Mouse (Mus musculus): ENCODE results near the gene Elmo2. TPM values are rescaled to one million over a fixed set of nuclear protein-coding genes. Genes with fewer than 3 reads are reported as not detected.

The Elmo2 gene
- polyA plus RNA-seq, 1 experiment from 2014 or later = 77.3 TPM

DNA sequence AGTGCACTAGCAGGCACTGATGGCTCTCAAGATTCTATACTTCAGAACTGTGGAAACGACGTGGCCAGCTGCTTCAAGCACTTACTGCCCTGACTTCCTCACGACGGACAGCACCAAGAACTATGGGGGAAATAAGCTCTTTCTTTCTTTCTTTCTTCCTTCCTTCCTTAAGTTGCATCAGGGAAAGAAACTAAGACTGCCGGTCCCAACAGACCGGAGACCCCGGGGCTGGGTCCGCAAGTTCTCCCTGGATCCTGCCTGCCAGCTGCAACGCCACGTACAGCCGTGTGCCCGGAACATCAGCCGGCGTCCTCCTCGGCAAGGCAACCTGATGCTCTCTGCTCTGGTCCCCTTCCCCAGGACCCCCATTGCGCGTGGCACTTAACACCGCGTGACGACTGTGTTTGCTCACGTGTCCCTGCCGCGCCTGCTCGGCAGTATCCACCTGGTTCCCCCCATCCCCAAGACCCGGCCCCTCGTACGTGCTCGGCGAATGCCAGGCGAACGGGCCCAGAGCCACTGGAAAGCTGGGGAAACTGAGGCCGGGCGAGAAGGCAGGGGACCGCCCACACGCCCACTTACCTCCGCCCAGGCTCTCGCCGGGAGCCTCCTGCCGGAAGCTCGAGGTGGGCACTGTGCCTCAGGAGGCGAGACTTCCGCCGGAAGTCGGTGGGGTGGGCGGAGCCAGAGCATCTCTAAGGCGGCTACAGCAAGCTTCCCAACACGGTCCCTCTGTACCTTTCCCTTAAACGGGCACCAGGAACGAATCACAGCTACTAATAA lies 38.9 kb downstream of the Elmo2 start, which contains the start of gene Slc35c2:
Slc35c2 (minus strand) TSS at position 668 of the 783 bp plus-strand sequence.
- WGBS = under 1% methylated on average over 49 of the region's 49 CpGs
- peak within 1 kb of the TSS; percentile 79 for H3K4me3 ChIP-seq
- H3K9ac ChIP-seq = peak within 1 kb of the TSS; percentile 65
- H3K36me3 ChIP-seq = peaks cover 31% of the 10 kb centered on the region
- no peaks in the 10 kb centered on the region for H3K9me3 ChIP-seq
- H3K4me1 ChIP-seq = peaks cover 26% of the 10 kb centered on the region
- no peaks in the 10 kb centered on the region for H3K27me3 ChIP-seq
- peak; percentile 92 for ATAC-seq (ENCODE audit: borderline replicate concordance, extremely low read depth, low FRiP score, low TSS enrichment)
- H3K4me2 ChIP-seq = peak within 1 kb of the TSS; percentile 89
- H3K27ac ChIP-seq = peak within 1 kb of the TSS; percentile 82

DNA sequence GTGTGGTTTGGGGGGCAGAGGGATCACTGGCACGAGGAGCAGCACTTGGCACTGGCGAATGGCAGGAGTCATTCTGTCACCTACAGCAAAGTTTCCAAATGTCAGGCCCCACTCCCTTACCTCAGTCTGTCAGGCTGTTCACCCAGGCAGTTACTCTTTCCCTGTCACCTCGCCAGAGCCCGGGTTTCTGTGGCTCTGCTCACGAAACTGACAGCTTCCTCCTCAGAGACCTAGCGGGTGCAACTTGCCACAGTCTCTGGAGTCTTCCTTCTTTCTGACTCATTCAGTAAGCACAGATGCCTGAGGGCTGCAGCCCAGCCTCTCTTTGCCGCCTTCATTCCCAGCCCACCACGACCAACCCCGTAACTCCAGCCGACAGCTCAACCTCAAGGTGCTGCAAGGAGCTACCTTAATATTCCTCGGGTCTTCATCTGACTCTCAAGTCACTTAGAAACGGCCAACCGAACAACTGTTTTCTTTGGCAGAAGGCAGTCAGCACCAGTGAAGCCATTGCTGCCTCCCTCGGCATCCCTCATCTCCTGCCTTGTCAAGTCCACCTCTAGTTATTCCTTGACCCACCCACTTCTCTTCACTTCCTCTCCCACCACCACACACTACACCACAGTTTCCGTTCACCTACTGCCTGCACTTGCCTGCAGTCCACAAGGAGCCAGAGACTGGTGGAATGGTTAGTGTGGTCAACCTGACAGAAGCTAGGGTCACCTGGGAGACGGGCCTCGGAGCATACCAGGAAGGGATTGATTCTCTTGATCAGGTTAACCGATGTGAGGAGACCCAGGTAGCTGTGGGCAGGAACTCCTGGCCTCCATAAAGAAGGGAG lies 39.7 kb downstream of the Elmo2 start:
- Histone ChIP-seq H3K27ac (no peak overlapping the region), H3K9me3 (no peaks in the 10 kb centered on the region), H3K27me3 (no peaks in the 10 kb centered on the region), H3K4me2 (peak overlapping the region; percentile 89), H3K36me3 (peaks cover 22% of the 10 kb centered on the region), H3K4me1 (peaks cover 29% of the 10 kb centered on the region), H3K9ac (peak overlapping the region; percentile 65), H3K4me3 (peak overlapping the region; percentile 79)
- no peak for ATAC-seq (ENCODE audit: borderline replicate concordance, extremely low read depth, low FRiP score, low TSS enrichment)
- WGBS = 54% methylated on average over 18 of the region's 18 CpGs

DNA sequence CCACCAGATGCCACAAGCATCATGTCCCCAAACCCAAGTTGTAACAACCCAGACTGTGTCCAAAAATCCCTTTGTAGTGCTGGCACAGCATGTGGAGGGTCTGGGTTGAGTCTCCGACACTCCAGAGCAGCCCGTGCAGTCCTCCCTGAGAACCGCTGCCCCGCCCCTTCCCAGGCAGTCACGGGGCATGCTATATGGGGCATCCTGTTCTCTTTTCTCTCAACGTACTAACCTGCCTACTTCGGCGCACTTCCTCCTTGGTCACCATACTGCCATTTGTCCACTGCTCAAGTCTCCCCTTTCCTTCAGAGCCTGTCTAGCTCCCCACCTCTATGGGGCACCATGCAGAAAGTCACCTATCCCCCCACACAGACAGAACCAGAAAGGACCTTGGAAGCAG lies 40.7 kb downstream of the Elmo2 start:
- H3K27me3 ChIP-seq = no peaks in the 10 kb centered on the region
- peaks cover 14% of the 10 kb centered on the region for H3K36me3 ChIP-seq
- ATAC-seq (ENCODE audit: borderline replicate concordance, extremely low read depth, low FRiP score, low TSS enrichment) = no peak
- WGBS = 82% methylated on average over 8 of the region's 8 CpGs
- no peak overlapping the region for H3K4me3 ChIP-seq
- H3K9ac ChIP-seq = no peak overlapping the region
- H3K27ac ChIP-seq = no peak overlapping the region
- H3K4me1 ChIP-seq = peaks cover 29% of the 10 kb centered on the region
- H3K9me3 ChIP-seq = no peaks in the 10 kb centered on the region
- H3K4me2 ChIP-seq = no peak overlapping the region

DNA sequence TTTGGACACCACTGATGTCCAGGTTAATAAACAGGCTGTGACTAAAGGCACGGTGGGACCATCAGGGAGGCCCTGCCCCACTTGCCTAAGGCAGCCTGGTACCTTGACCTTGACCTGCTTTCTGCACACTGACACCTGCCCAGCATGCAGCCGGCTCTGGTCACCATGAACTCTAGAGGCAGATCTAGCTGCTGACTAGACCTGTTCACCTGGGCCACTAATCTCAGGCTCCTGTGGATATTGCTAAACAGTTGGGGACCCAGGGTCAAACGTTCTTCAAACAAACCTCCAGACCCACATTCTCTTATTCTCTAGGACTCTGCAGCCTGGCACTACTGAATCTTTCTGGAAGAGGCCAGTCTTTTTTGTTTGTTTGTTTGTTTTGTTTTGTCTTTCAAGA lies 41.2 kb downstream of the Elmo2 start:
- WGBS = 73% methylated on average over 3 of the region's 3 CpGs

DNA sequence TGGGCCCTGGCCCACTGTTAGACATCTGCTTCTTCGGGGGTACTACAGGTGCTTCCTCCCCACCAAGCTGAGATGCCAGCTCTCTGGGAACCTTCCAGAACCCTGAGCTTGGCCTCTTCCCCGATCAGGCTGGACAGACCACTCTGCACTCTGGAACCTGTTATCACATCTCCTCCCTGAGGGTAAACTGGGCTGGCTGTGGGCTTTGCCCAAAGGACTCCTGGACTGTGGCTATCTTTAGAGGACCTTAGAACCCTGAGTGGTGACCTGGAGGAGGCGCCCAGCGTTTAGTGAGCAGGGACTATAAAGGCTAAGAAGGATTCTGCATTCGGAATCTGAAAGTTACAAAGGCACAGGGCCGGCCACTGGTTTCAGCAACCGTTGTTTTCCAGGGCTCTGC lies 41.9 kb downstream of the Elmo2 start:
- 89% methylated on average over 7 of the region's 7 CpGs for WGBS
- Histone ChIP-seq H3K9ac (no peak overlapping the region), H3K4me1 (peaks cover 29% of the 10 kb centered on the region), H3K4me2 (no peak overlapping the region), H3K9me3 (no peaks in the 10 kb centered on the region), H3K36me3 (peaks cover 2% of the 10 kb centered on the region; the same call in 1 of the 2 replicates), H3K4me3 (no peak overlapping the region), H3K27ac (no peak overlapping the region), H3K27me3 (no peaks in the 10 kb centered on the region)
- ATAC-seq (ENCODE audit: borderline replicate concordance, extremely low read depth, low FRiP score, low TSS enrichment) = no peak

More for the DNA sequence above, 41.2 kb downstream of the Elmo2 start:
- no peak overlapping the region for H3K4me3 ChIP-seq
- H3K4me2 ChIP-seq = no peak overlapping the region
- H3K36me3 ChIP-seq = peaks cover 8% of the 10 kb centered on the region
- no peaks in the 10 kb centered on the region for H3K27me3 ChIP-seq
- no peak overlapping the region for H3K27ac ChIP-seq
- no peak overlapping the region for H3K9ac ChIP-seq
- no peaks in the 10 kb centered on the region for H3K9me3 ChIP-seq
- peaks cover 29% of the 10 kb centered on the region for H3K4me1 ChIP-seq
- no peak for ATAC-seq (ENCODE audit: borderline replicate concordance, extremely low read depth, low FRiP score, low TSS enrichment)

DNA sequence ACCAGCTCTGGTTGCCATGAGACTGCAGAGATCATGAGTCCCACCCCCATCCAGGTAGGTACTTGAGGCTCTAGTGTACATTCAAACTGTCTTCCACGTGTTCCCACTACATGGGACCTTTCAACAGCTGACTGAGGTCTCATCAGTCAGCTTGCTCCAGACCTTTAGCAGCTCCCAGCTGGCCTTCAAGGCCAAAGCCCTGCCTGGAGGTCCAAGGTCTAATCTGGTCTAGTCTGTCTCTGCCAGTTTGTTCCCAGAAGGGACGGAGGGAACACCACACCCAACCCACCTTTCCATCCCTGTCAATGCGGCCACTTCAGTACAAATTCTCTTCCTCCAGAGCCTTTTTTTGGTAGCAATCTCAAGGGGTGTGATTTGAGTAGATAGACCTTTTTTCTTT lies 42.6 kb downstream of the Elmo2 start:
- no peak for ATAC-seq (ENCODE audit: borderline replicate concordance, extremely low read depth, low FRiP score, low TSS enrichment)
- Histone ChIP-seq H3K27ac (no peak overlapping the region), H3K9me3 (no peaks in the 10 kb centered on the region), H3K36me3 (no peaks in the 10 kb centered on the region), H3K4me1 (peaks cover 26% of the 10 kb centered on the region), H3K4me3 (no peak overlapping the region), H3K9ac (no peak overlapping the region), H3K4me2 (no peak overlapping the region), H3K27me3 (no peaks in the 10 kb centered on the region)
- 85% methylated on average over 3 of the region's 3 CpGs for WGBS

DNA sequence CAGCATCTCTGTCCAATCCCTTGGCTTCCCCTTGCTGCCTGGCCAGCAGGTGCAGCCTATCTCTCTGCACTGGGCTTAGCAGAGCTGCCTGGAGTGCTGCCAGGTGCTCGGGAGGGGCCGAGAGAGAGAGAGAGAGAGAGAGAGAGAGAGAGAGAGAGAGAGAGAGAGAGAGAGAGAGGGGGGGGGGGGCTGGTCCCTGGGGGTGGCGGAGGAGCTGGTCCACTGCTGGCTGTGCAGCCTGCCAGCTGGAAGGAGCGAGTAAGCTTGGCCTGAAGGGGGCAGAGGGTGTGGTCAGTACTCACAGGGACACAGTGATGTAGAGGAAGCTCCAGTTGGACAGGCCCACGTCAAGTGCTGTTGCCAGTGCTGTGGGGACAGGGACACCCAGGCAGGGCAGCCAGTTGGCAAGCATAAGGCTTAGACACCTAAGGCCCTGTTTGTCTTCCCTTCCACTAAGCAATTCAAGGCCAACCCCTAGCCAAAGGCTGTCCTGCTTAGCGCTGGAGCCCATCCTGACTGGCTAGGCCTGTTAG lies 44.4 kb downstream of the Elmo2 start:
- no peak overlapping the region for H3K4me2 ChIP-seq
- 0 out of 2 replicates have a peak, but pooled peaks have one; percentile 25 for ATAC-seq (ENCODE audit: borderline replicate concordance, extremely low read depth, low FRiP score, low TSS enrichment)
- 52% methylated on average over 4 of the region's 6 CpGs for WGBS

DNA sequence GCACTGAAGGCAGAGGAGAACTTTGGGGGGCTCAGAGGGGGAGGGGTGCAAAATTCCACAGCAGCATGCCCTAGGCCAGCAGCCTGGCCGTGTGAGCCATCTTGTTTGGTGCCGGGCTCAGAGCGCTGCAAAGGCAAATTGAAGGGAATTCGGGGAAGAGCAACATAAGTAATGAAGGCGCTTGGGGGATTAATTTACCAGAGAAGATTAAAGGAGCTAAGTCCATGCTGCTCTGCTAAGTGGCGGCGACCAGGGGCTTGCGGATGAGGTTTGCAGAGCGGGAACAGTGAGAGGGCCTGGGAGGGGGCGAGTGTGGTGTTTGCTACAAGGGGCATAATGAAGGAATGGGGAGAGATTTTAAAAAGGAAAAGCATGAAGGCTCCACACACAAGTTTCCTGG lies 46.9 kb downstream of the Elmo2 start:
- H3K9ac ChIP-seq = no peak overlapping the region
- WGBS = 65% methylated on average over 10 of the region's 10 CpGs
- no peaks in the 10 kb centered on the region for H3K27me3 ChIP-seq
- no peak overlapping the region for H3K4me3 ChIP-seq
- H3K9me3 ChIP-seq = no peaks in the 10 kb centered on the region
- no peak overlapping the region for H3K4me2 ChIP-seq
- H3K27ac ChIP-seq = no peak overlapping the region
- H3K4me1 ChIP-seq = peaks cover 4% of the 10 kb centered on the region; the same call in 1 of the 2 replicates
- H3K36me3 ChIP-seq = peaks cover 14% of the 10 kb centered on the region; the same call in 1 of the 2 replicates
- no peak for ATAC-seq (ENCODE audit: borderline replicate concordance, extremely low read depth, low FRiP score, low TSS enrichment)

More for the DNA sequence above, 44.4 kb downstream of the Elmo2 start:
- no peak overlapping the region for H3K4me3 ChIP-seq
- no peaks in the 10 kb centered on the region for H3K27me3 ChIP-seq
- H3K9me3 ChIP-seq = no peaks in the 10 kb centered on the region
- no peak overlapping the region for H3K27ac ChIP-seq
- peaks cover 10% of the 10 kb centered on the region; the same call in 1 of the 2 replicates for H3K36me3 ChIP-seq
- H3K9ac ChIP-seq = no peak overlapping the region
- peaks cover 15% of the 10 kb centered on the region for H3K4me1 ChIP-seq

DNA sequence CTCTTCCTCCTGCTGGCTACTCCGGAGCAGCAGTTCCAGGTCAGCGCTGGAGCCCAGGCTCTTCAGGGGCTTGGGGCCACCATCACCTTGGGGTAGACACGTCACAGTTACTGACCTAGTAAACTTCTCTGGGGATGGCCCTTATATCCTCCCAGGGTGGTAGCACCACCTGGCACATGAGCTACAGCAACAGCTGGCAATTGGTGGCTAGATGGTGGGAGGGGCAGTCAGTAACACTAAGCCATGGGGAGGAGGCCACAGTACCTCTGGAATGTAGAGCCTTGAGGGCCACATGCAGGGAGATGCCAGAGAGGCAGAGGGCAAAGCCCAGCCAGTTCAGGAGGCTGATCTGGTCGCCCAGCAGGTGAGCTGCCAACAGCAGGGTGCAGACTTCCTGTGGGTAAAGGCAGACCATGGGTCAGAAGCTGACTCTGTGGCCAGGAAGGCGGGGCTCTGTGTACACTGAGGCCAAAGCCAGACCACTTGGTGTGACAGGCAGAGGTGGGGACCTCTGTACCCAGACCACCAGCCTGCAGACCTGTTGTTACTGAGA lies 49.0 kb downstream of the Elmo2 start:
- no peak overlapping the region for H3K4me3 ChIP-seq
- H3K9ac ChIP-seq = no peak overlapping the region
- H3K4me2 ChIP-seq = no peak overlapping the region
- no peaks in the 10 kb centered on the region for H3K27me3 ChIP-seq
- H3K36me3 ChIP-seq = peaks cover 14% of the 10 kb centered on the region; the same call in 1 of the 2 replicates
- H3K9me3 ChIP-seq = no peaks in the 10 kb centered on the region
- WGBS = 84% methylated on average over 5 of the region's 5 CpGs
- no peak overlapping the region for H3K27ac ChIP-seq
- no peak for ATAC-seq (ENCODE audit: borderline replicate concordance, extremely low read depth, low FRiP score, low TSS enrichment)
- peaks cover 4% of the 10 kb centered on the region; the same call in 1 of the 2 replicates for H3K4me1 ChIP-seq

DNA sequence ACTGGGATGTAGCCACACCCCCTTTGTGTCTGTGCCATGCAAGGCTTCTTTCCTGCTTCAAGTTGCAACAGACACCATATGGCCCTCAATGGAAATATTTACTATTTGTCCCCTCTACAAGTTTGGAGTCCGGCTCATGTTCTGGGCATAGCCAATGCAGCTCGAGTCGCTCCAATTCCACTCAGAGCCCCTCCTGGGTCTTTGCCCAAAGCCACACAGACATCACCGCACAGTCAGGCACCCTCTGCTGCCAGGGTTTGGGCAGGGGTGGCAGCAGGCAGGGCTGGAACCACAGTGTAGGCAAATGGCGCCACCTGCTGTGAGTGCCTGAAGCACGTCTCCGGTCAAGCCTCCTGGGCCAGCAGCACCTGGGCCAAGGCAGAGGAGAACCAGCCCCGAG lies 50.5 kb downstream of the Elmo2 start:
- peak; percentile 34 for ATAC-seq (ENCODE audit: borderline replicate concordance, extremely low read depth, low FRiP score, low TSS enrichment)
- 24% methylated on average over 8 of the region's 8 CpGs for WGBS
- no peak overlapping the region for H3K27ac ChIP-seq
- H3K4me3 ChIP-seq = no peak overlapping the region
- no peaks in the 10 kb centered on the region for H3K27me3 ChIP-seq
- H3K36me3 ChIP-seq = peaks cover 14% of the 10 kb centered on the region; the same call in 1 of the 2 replicates
- H3K9me3 ChIP-seq = no peaks in the 10 kb centered on the region
- H3K4me2 ChIP-seq = no peak overlapping the region
- H3K4me1 ChIP-seq = no peaks in the 10 kb centered on the region
- no peak overlapping the region for H3K9ac ChIP-seq

DNA sequence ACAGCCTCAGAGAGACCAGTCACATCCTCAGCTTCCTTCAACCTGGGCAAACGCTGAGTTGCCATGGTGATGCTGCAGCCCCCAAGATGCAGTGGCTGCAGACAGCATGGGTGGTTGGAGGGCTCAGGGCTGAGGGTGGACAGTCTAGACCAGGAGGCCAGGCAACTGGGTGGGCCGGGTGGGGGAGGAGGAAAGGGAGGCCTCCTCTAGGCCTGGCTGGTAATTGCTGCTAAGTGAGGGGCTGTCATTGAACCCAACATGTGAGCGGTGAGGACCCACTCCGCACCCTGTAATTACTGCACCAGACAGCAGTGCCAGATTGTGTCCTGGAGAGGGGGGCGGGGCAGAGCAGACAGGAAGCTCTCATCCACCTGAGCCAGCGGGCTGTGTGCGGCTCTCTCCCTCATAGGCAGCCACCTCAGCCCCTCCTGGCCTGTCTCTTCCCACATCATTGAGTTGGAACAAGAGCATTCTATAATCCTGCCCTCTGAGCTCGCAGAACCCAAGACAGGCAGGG lies 51.1 kb downstream of the Elmo2 start:
- Histone ChIP-seq H3K36me3 (peaks cover 14% of the 10 kb centered on the region; the same call in 1 of the 2 replicates), H3K4me1 (no peaks in the 10 kb centered on the region), H3K27ac (no peak overlapping the region), H3K27me3 (no peaks in the 10 kb centered on the region), H3K9ac (no peak overlapping the region), H3K4me2 (no peak overlapping the region), H3K9me3 (no peaks in the 10 kb centered on the region), H3K4me3 (no peak overlapping the region)
- WGBS = 54% methylated on average over 7 of the region's 8 CpGs
- no peak for ATAC-seq (ENCODE audit: borderline replicate concordance, extremely low read depth, low FRiP score, low TSS enrichment)
